Mouse (Mus musculus): ENCODE data around the gene Ppm1g. TPM values are rescaled to one million over a fixed set of nuclear protein-coding genes. Genes with fewer than 3 reads are reported as not detected.

Gene Ppm1g
- polyA plus RNA-seq, 1 experiment, result 429 TPM

GRCm38 (mm10) chr5:31201042-31201741 lies 19.3 kb downstream of the Ppm1g start:
- Histone ChIP-seq H3K27me3 (ENCODE audit: control insufficient read depth, insufficient read depth, low read length) (no peaks in the 10 kb centered on the region), H3K4me3 (ENCODE audit: control insufficient read depth, low read depth, low read length) (peak overlapping the region; percentile 95), H3K4me1 (ENCODE audit: control insufficient read depth, insufficient read depth, low read length) (peaks cover 6% of the 10 kb centered on the region), H3K27ac (ENCODE audit: control insufficient read depth, insufficient read depth, low read depth, low read length) (peak overlapping the region; percentile 85), H3K36me3 (ENCODE audit: control insufficient read depth, insufficient read depth, low read length) (peaks cover 2% of the 10 kb centered on the region)
- no peak for TF ChIP-seq CTCF (IDR thresholded peaks at IDR 0.05; ENCODE audit: control insufficient read depth, insufficient read depth, insufficient replicate concordance, low read depth, low read length)
- TF ChIP-seq POLR2A (IDR thresholded peaks at IDR 0.05; ENCODE audit: control insufficient read depth, low read depth, low read length), result no peak

- no peaks in the 10 kb centered on the region for H3K27me3 ChIP-seq (ENCODE audit: control insufficient read depth, insufficient read depth, low read length)
- no peaks in the 10 kb centered on the region; the same call in none of the 2 replicates for H3K36me3 ChIP-seq (ENCODE audit: control insufficient read depth, insufficient read depth, low read length)
- H3K4me1 ChIP-seq (ENCODE audit: control insufficient read depth, insufficient read depth, low read length), result peaks cover 6% of the 10 kb centered on the region
- H3K4me3 ChIP-seq (ENCODE audit: control insufficient read depth, low read depth, low read length), result no peak overlapping the region
- TF ChIP-seq POLR2A (IDR thresholded peaks at IDR 0.05; ENCODE audit: control insufficient read depth, low read depth, low read length) (no peak), CTCF (IDR thresholded peaks at IDR 0.05; ENCODE audit: control insufficient read depth, insufficient read depth, insufficient replicate concordance, low read depth, low read length) (no peak)
- no peak overlapping the region for H3K27ac ChIP-seq (ENCODE audit: control insufficient read depth, insufficient read depth, low read depth, low read length)
These were observed 20.1 kb downstream of the Ppm1g start for GRCm38 (mm10) chr5:31200327-31200768.

- 0 out of 2 replicates have a peak, but pooled peaks have one; percentile 10 for TF ChIP-seq CTCF (IDR thresholded peaks at IDR 0.05; ENCODE audit: control insufficient read depth, insufficient read depth, insufficient replicate concordance, low read depth, low read length)
- TF ChIP-seq POLR2A (IDR thresholded peaks at IDR 0.05; ENCODE audit: control insufficient read depth, low read depth, low read length), result 0 out of 2 replicates have a peak, but pooled peaks have one; percentile 27
- no peak overlapping the region for H3K4me3 ChIP-seq (ENCODE audit: control insufficient read depth, low read depth, low read length)
- no peaks in the 10 kb centered on the region for H3K27me3 ChIP-seq (ENCODE audit: control insufficient read depth, insufficient read depth, low read length)
- peaks cover 6% of the 10 kb centered on the region for H3K4me1 ChIP-seq (ENCODE audit: control insufficient read depth, insufficient read depth, low read length)
- H3K36me3 ChIP-seq (ENCODE audit: control insufficient read depth, insufficient read depth, low read length), result no peaks in the 10 kb centered on the region; the same call in none of the 2 replicates
- no peak overlapping the region for H3K27ac ChIP-seq (ENCODE audit: control insufficient read depth, insufficient read depth, low read depth, low read length)
These were observed 20.6 kb downstream of the Ppm1g start for GRCm38 (mm10) chr5:31199893-31200292.

- Histone ChIP-seq H3K27me3 (ENCODE audit: control insufficient read depth, insufficient read depth, low read length) (no peaks in the 10 kb centered on the region), H3K27ac (ENCODE audit: control insufficient read depth, insufficient read depth, low read depth, low read length) (no peak overlapping the region), H3K4me3 (ENCODE audit: control insufficient read depth, low read depth, low read length) (no peak overlapping the region), H3K4me1 (ENCODE audit: control insufficient read depth, insufficient read depth, low read length) (peaks cover 6% of the 10 kb centered on the region), H3K36me3 (ENCODE audit: control insufficient read depth, insufficient read depth, low read length) (no peaks in the 10 kb centered on the region; the same call in none of the 2 replicates)
- TF ChIP-seq POLR2A (IDR thresholded peaks at IDR 0.05; ENCODE audit: control insufficient read depth, low read depth, low read length), result no peak
These were observed 21.1 kb downstream of the Ppm1g start for GRCm38 (mm10) chr5:31199321-31199892.

GRCm38 (mm10) chr5:31198616-31199320 lies 21.7 kb downstream of the Ppm1g start:
- TF ChIP-seq CTCF (IDR thresholded peaks at IDR 0.05; ENCODE audit: control insufficient read depth, insufficient read depth, insufficient replicate concordance, low read depth, low read length), result no peak
- TF ChIP-seq POLR2A (IDR thresholded peaks at IDR 0.05; ENCODE audit: control insufficient read depth, low read depth, low read length), result no peak

DNA sequence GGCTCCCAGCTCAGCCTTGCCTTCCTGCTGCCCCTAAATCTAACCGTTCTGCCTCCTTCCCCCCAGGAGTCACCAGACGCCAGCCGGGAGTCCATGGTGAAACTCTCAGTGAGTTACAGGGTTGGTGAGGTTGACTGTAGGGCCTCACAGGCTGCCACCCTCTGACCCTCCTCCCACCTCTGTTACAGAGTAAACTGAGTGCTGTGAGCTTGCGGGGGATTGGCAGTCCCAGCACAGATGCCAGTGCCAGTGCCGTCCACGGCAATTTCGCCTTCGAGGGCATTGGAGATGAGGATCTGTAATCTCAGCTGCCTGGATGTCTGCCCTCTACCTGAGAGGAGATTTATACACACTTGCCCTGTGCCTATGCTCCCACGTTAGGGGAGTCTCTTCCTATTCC lies 22.3 kb downstream of the Ppm1g start:
- no peak for TF ChIP-seq POLR2A (IDR thresholded peaks at IDR 0.05; ENCODE audit: control insufficient read depth, low read depth, low read length)
- TF ChIP-seq CTCF (IDR thresholded peaks at IDR 0.05; ENCODE audit: control insufficient read depth, insufficient read depth, insufficient replicate concordance, low read depth, low read length), result no peak
- no peaks in the 10 kb centered on the region for H3K27me3 ChIP-seq (ENCODE audit: control insufficient read depth, insufficient read depth, low read length)
- H3K36me3 ChIP-seq (ENCODE audit: control insufficient read depth, insufficient read depth, low read length), result no peaks in the 10 kb centered on the region; the same call in none of the 2 replicates
- H3K4me3 ChIP-seq (ENCODE audit: control insufficient read depth, low read depth, low read length), result no peak overlapping the region
- H3K4me1 ChIP-seq (ENCODE audit: control insufficient read depth, insufficient read depth, low read length), result peaks cover 9% of the 10 kb centered on the region
- H3K27ac ChIP-seq (ENCODE audit: control insufficient read depth, insufficient read depth, low read depth, low read length), result no peak overlapping the region

More at GRCm38 (mm10) chr5:31198616-31199320, 21.7 kb downstream of the Ppm1g start:
- no peaks in the 10 kb centered on the region; the same call in none of the 2 replicates for H3K36me3 ChIP-seq (ENCODE audit: control insufficient read depth, insufficient read depth, low read length)
- H3K4me1 ChIP-seq (ENCODE audit: control insufficient read depth, insufficient read depth, low read length), result peaks cover 7% of the 10 kb centered on the region
- no peak overlapping the region for H3K27ac ChIP-seq (ENCODE audit: control insufficient read depth, insufficient read depth, low read depth, low read length)
- H3K4me3 ChIP-seq (ENCODE audit: control insufficient read depth, low read depth, low read length), result no peak overlapping the region
- H3K27me3 ChIP-seq (ENCODE audit: control insufficient read depth, insufficient read depth, low read length), result no peaks in the 10 kb centered on the region

- TF ChIP-seq CTCF (IDR thresholded peaks at IDR 0.05; ENCODE audit: control insufficient read depth, insufficient read depth, insufficient replicate concordance, low read depth, low read length) (no peak), POLR2A (IDR thresholded peaks at IDR 0.05; ENCODE audit: control insufficient read depth, low read depth, low read length) (no peak)
- Histone ChIP-seq H3K27me3 (ENCODE audit: control insufficient read depth, insufficient read depth, low read length) (no peaks in the 10 kb centered on the region), H3K4me1 (ENCODE audit: control insufficient read depth, insufficient read depth, low read length) (peaks cover 7% of the 10 kb centered on the region), H3K36me3 (ENCODE audit: control insufficient read depth, insufficient read depth, low read length) (no peaks in the 10 kb centered on the region; the same call in none of the 2 replicates), H3K27ac (ENCODE audit: control insufficient read depth, insufficient read depth, low read depth, low read length) (no peak overlapping the region), H3K4me3 (ENCODE audit: control insufficient read depth, low read depth, low read length) (no peak overlapping the region)
These were observed 23.4 kb downstream of the Ppm1g start for GRCm38 (mm10) chr5:31197072-31197471.
